Mouse (Mus musculus): Measurements from ENCODE around the gene Susd2. TPM values are rescaled to one million over a fixed set of nuclear protein-coding genes. Genes with fewer than 3 reads are reported as not detected.

The Susd2 gene
- polyA plus RNA-seq, 1 experiment from 2014 or later: 1.9 TPM

GRCm38 (mm10) chr10:75650306-75650902 lies 6.6 kb upstream of the Susd2 start:
- no peak overlapping the region for H3K4me3 ChIP-seq (ENCODE audit: low read depth, low read length)
- H3K9ac ChIP-seq (replicated peaks; ENCODE audit: low read length): no peak overlapping the region
- no peak for ATAC-seq (replicated peaks; ENCODE audit: insufficient number of reproducible peaks, low FRiP score, low TSS enrichment, low read depth)
- no peak for DNase-seq (ENCODE audit: low spot score)
- H3K36me3 ChIP-seq (replicated peaks; ENCODE audit: control insufficient read depth, insufficient read depth, low read depth, low read length): peaks cover 3% of the 10 kb centered on the region
- H3K4me2 ChIP-seq (ENCODE audit: low read depth, low read length): no peak overlapping the region
- no peaks in the 10 kb centered on the region for H3K9me3 ChIP-seq (replicated peaks; ENCODE audit: control insufficient read depth, low read length)
- WGBS: 90% methylated on average over 6 of the region's 6 CpGs
- H3K27me3 ChIP-seq (ENCODE audit: control insufficient read depth, insufficient read depth, low read length): no peaks in the 10 kb centered on the region
- no peak overlapping the region for H3K27ac ChIP-seq (replicated peaks; ENCODE audit: low read depth, low read length)
- H3K4me1 ChIP-seq (ENCODE audit: control insufficient read depth, insufficient read depth, low read length): no peaks in the 10 kb centered on the region

- 93% methylated on average over 4 of the region's 4 CpGs for WGBS
- no peaks in the 10 kb centered on the region for H3K9me3 ChIP-seq (replicated peaks; ENCODE audit: control insufficient read depth, low read length)
- H3K4me1 ChIP-seq (ENCODE audit: control insufficient read depth, insufficient read depth, low read length): no peaks in the 10 kb centered on the region
- H3K9ac ChIP-seq (replicated peaks; ENCODE audit: low read length): no peak overlapping the region
- no peak for DNase-seq (ENCODE audit: low spot score)
- peaks cover 3% of the 10 kb centered on the region for H3K36me3 ChIP-seq (replicated peaks; ENCODE audit: control insufficient read depth, insufficient read depth, low read depth, low read length)
- no peaks in the 10 kb centered on the region for H3K27me3 ChIP-seq (ENCODE audit: control insufficient read depth, insufficient read depth, low read length)
- no peak overlapping the region for H3K27ac ChIP-seq (replicated peaks; ENCODE audit: low read depth, low read length)
- H3K4me2 ChIP-seq (ENCODE audit: low read depth, low read length): no peak overlapping the region
- no peak overlapping the region for H3K4me3 ChIP-seq (ENCODE audit: low read depth, low read length)
- ATAC-seq (replicated peaks; ENCODE audit: insufficient number of reproducible peaks, low FRiP score, low TSS enrichment, low read depth): no peak
Measured at GRCm38 (mm10) chr10:75649406-75649995, 5.7 kb upstream of the Susd2 start.

- no peaks in the 10 kb centered on the region for H3K27me3 ChIP-seq (ENCODE audit: control insufficient read depth, insufficient read depth, low read length)
- H3K36me3 ChIP-seq (replicated peaks; ENCODE audit: control insufficient read depth, insufficient read depth, low read depth, low read length): peaks cover 3% of the 10 kb centered on the region
- no peak overlapping the region for H3K9ac ChIP-seq (replicated peaks; ENCODE audit: low read length)
- no peak overlapping the region for H3K4me2 ChIP-seq (ENCODE audit: low read depth, low read length)
- no peak overlapping the region for H3K4me3 ChIP-seq (ENCODE audit: low read depth, low read length)
- no peak overlapping the region for H3K27ac ChIP-seq (replicated peaks; ENCODE audit: low read depth, low read length)
- ATAC-seq (replicated peaks; ENCODE audit: insufficient number of reproducible peaks, low FRiP score, low TSS enrichment, low read depth): no peak
- H3K4me1 ChIP-seq (ENCODE audit: control insufficient read depth, insufficient read depth, low read length): no peaks in the 10 kb centered on the region
- H3K9me3 ChIP-seq (replicated peaks; ENCODE audit: control insufficient read depth, low read length): no peaks in the 10 kb centered on the region
- no peak for DNase-seq (ENCODE audit: low spot score)
- 95% methylated on average over 7 of the region's 7 CpGs for WGBS
Measured at GRCm38 (mm10) chr10:75649001-75649400, 5.2 kb upstream of the Susd2 start.

GRCm38 (mm10) chr10:75648091-75648490 lies 4.3 kb upstream of the Susd2 start:
- WGBS: 94% methylated on average over 6 of the region's 6 CpGs
- Histone ChIP-seq H3K9me3 (replicated peaks; ENCODE audit: control insufficient read depth, low read length) (no peaks in the 10 kb centered on the region), H3K9ac (replicated peaks; ENCODE audit: low read length) (no peak overlapping the region), H3K36me3 (replicated peaks; ENCODE audit: control insufficient read depth, insufficient read depth, low read depth, low read length) (peaks cover 3% of the 10 kb centered on the region), H3K27me3 (ENCODE audit: control insufficient read depth, insufficient read depth, low read length) (no peaks in the 10 kb centered on the region), H3K4me2 (ENCODE audit: low read depth, low read length) (no peak overlapping the region), H3K4me3 (ENCODE audit: low read depth, low read length) (no peak overlapping the region), H3K27ac (replicated peaks; ENCODE audit: low read depth, low read length) (no peak overlapping the region), H3K4me1 (ENCODE audit: control insufficient read depth, insufficient read depth, low read length) (no peaks in the 10 kb centered on the region)
- DNase-seq (ENCODE audit: low spot score) (no peak), ATAC-seq (replicated peaks; ENCODE audit: insufficient number of reproducible peaks, low FRiP score, low TSS enrichment, low read depth) (no peak)

GRCm38 (mm10) chr10:75647362-75647761 lies 3.6 kb upstream of the Susd2 start:
- Histone ChIP-seq H3K9ac (replicated peaks; ENCODE audit: low read length) (no peak overlapping the region), H3K36me3 (replicated peaks; ENCODE audit: control insufficient read depth, insufficient read depth, low read depth, low read length) (no peaks in the 10 kb centered on the region; the same call in 1 of the 2 replicates), H3K9me3 (replicated peaks; ENCODE audit: control insufficient read depth, low read length) (no peaks in the 10 kb centered on the region), H3K4me1 (ENCODE audit: control insufficient read depth, insufficient read depth, low read length) (no peaks in the 10 kb centered on the region), H3K4me3 (ENCODE audit: low read depth, low read length) (no peak overlapping the region), H3K4me2 (ENCODE audit: low read depth, low read length) (no peak overlapping the region), H3K27me3 (ENCODE audit: control insufficient read depth, insufficient read depth, low read length) (no peaks in the 10 kb centered on the region), H3K27ac (replicated peaks; ENCODE audit: low read depth, low read length) (no peak overlapping the region)
- WGBS: 93% methylated on average over 3 of the region's 3 CpGs
- DNase-seq (ENCODE audit: low spot score): no peak
- ATAC-seq (replicated peaks; ENCODE audit: insufficient number of reproducible peaks, low FRiP score, low TSS enrichment, low read depth): no peak

GRCm38 (mm10) chr10:75646406-75646805 lies 2.6 kb upstream of the Susd2 start:
- H3K36me3 ChIP-seq (replicated peaks; ENCODE audit: control insufficient read depth, insufficient read depth, low read depth, low read length): no peaks in the 10 kb centered on the region; the same call in 1 of the 2 replicates
- no peaks in the 10 kb centered on the region for H3K9me3 ChIP-seq (replicated peaks; ENCODE audit: control insufficient read depth, low read length)
- WGBS: 94% methylated on average over 6 of the region's 6 CpGs
- no peak overlapping the region for H3K4me3 ChIP-seq (ENCODE audit: low read depth, low read length)
- no peak overlapping the region for H3K4me2 ChIP-seq (ENCODE audit: low read depth, low read length)
- no peak overlapping the region for H3K27ac ChIP-seq (replicated peaks; ENCODE audit: low read depth, low read length)
- H3K4me1 ChIP-seq (ENCODE audit: control insufficient read depth, insufficient read depth, low read length): no peaks in the 10 kb centered on the region
- H3K9ac ChIP-seq (replicated peaks; ENCODE audit: low read length): no peak overlapping the region
- ATAC-seq (replicated peaks; ENCODE audit: insufficient number of reproducible peaks, low FRiP score, low TSS enrichment, low read depth): no peak
- DNase-seq (ENCODE audit: low spot score): no peak
- no peaks in the 10 kb centered on the region for H3K27me3 ChIP-seq (ENCODE audit: control insufficient read depth, insufficient read depth, low read length)

- DNase-seq (ENCODE audit: low spot score): no peak
- Histone ChIP-seq H3K9me3 (replicated peaks; ENCODE audit: control insufficient read depth, low read length) (no peaks in the 10 kb centered on the region), H3K27ac (replicated peaks; ENCODE audit: low read depth, low read length) (no peak overlapping the region), H3K9ac (replicated peaks; ENCODE audit: low read length) (no peak overlapping the region), H3K36me3 (replicated peaks; ENCODE audit: control insufficient read depth, insufficient read depth, low read depth, low read length) (no peaks in the 10 kb centered on the region), H3K27me3 (ENCODE audit: control insufficient read depth, insufficient read depth, low read length) (no peaks in the 10 kb centered on the region), H3K4me1 (ENCODE audit: control insufficient read depth, insufficient read depth, low read length) (no peaks in the 10 kb centered on the region), H3K4me2 (ENCODE audit: low read depth, low read length) (no peak overlapping the region), H3K4me3 (ENCODE audit: low read depth, low read length) (no peak overlapping the region)
- 95% methylated on average over 8 of the region's 8 CpGs for WGBS
- no peak for ATAC-seq (replicated peaks; ENCODE audit: insufficient number of reproducible peaks, low FRiP score, low TSS enrichment, low read depth)
Measured at GRCm38 (mm10) chr10:75645616-75646015, 1.8 kb upstream of the Susd2 start.

- no peak overlapping the region for H3K4me2 ChIP-seq (ENCODE audit: low read depth, low read length)
- no peak overlapping the region for H3K27ac ChIP-seq (replicated peaks; ENCODE audit: low read depth, low read length)
- H3K4me1 ChIP-seq (ENCODE audit: control insufficient read depth, insufficient read depth, low read length): no peaks in the 10 kb centered on the region
- no peaks in the 10 kb centered on the region for H3K36me3 ChIP-seq (replicated peaks; ENCODE audit: control insufficient read depth, insufficient read depth, low read depth, low read length)
- 96% methylated on average over 2 of the region's 2 CpGs for WGBS
- H3K4me3 ChIP-seq (ENCODE audit: low read depth, low read length): no peak overlapping the region
- H3K9ac ChIP-seq (replicated peaks; ENCODE audit: low read length): no peak overlapping the region
- DNase-seq (ENCODE audit: low spot score) (no peak), ATAC-seq (replicated peaks; ENCODE audit: insufficient number of reproducible peaks, low FRiP score, low TSS enrichment, low read depth) (no peak)
- no peaks in the 10 kb centered on the region for H3K9me3 ChIP-seq (replicated peaks; ENCODE audit: control insufficient read depth, low read length)
- H3K27me3 ChIP-seq (ENCODE audit: control insufficient read depth, insufficient read depth, low read length): no peaks in the 10 kb centered on the region
Measured at GRCm38 (mm10) chr10:75642891-75643290, 917 bp downstream of the Susd2 start.

Data from embryonic facial prominence, embryonic 11.5 days (tissue).